Mouse (Mus musculus) left cerebral cortex, adult 18-20 months (tissue): ENCODE data around the gene Mapk14. TPM values are rescaled to one million over a fixed set of nuclear protein-coding genes. Genes with fewer than 3 reads are reported as not detected.
A peak's percentile ranks its signal among the peaks of the same experiment; 100 is the strongest.

Source experiments
- DNase-seq, 2 experiments: peaks; one replicate each; pipeline ENCODE4 v3.0.0; 2021 to 2022; ENCODE audit warnings: low spot score in 2 of 2, mixed read lengths in 1 of 2
- long read RNA-seq, 2 experiments: library from polyadenylated mRNA; stranded (forward); transcript quantifications; one replicate each; pipeline ENCODE4 v2.0.0; 2021
- total RNA-seq, 2 experiments: library from RNA; stranded (reverse); gene quantifications; 2 replicates each; pipeline ENCODE4 v1.2.3; 2021

The Mapk14 gene
- 10 to 100 TPM; 83.5 to 88.7 TPM for total RNA-seq
- long read RNA-seq, experiment 1, transcript Mapk14-201 (12 exons, 3,562 nt), result minor isoform, 38 of 111 reads
- long read RNA-seq, experiment 1, transcript Mapk14-202 (12 exons, 3,548 nt), result major isoform, 46 of 111 reads
- long read RNA-seq, experiment 1, partial matches to known transcripts, result 6 of 111 reads
- long read RNA-seq, experiment 1, other reads (novel, unspliced or antisense), result 20 of 111 reads
- long read RNA-seq, experiment 2, transcript Mapk14-202 (12 exons, 3,548 nt), result minor isoform, 27 of 63 reads
- long read RNA-seq, experiment 2, transcript Mapk14-201 (12 exons, 3,562 nt), result major isoform, 30 of 63 reads
- long read RNA-seq, experiment 2, partial matches to known transcripts, result 3 of 63 reads
- long read RNA-seq, experiment 2, other reads (novel, unspliced or antisense), result 3 of 63 reads

GRCm38 (mm10) chr17:28690776-28691686, at the start of gene Mapk14:
Gene Mapk14 (plus strand): TSS chr17:28691329.
- peak; percentile 99 to 100 for DNase-seq

- no peak for DNase-seq
Observed at GRCm38 (mm10) chr17:28643697-28644096, 47.4 kb upstream of the Mapk14 start.

GRCm38 (mm10) chr17:28644112-28644511, 47.0 kb upstream of the Mapk14 start:
- no peak for DNase-seq

- no peak for DNase-seq
Observed at GRCm38 (mm10) chr17:28646221-28646620, 44.9 kb upstream of the Mapk14 start.

- peak; percentile 71 to 76 for DNase-seq
Observed at GRCm38 (mm10) chr17:28648607-28649370, 42.3 kb upstream of the Mapk14 start.

- DNase-seq, result no peak
Observed at GRCm38 (mm10) chr17:28650268-28650667, 40.9 kb upstream of the Mapk14 start.

GRCm38 (mm10) chr17:28657936-28658335, 33.2 kb upstream of the Mapk14 start:
- DNase-seq, result no peak

GRCm38 (mm10) chr17:28659564-28659963, 31.6 kb upstream of the Mapk14 start:
- DNase-seq, result no peak

GRCm38 (mm10) chr17:28682311-28683084, 8.6 kb upstream of the Mapk14 start:
- DNase-seq, result no peak

GRCm38 (mm10) chr17:28683601-28684000, 7.5 kb upstream of the Mapk14 start:
- no peak for DNase-seq

GRCm38 (mm10) chr17:28684631-28685030, 6.5 kb upstream of the Mapk14 start:
- DNase-seq, result no peak

- no peak for DNase-seq
Observed at GRCm38 (mm10) chr17:28687354-28687753, 3.8 kb upstream of the Mapk14 start.

GRCm38 (mm10) chr17:28689586-28690283, 1.4 kb upstream of the Mapk14 start, which contains the start of gene Slc26a8:
Gene Slc26a8 (minus strand): TSS chr17:28690233.
- DNase-seq, result peak; percentile 48 to 65

- DNase-seq, result peak; percentile 24 to 31
Observed at GRCm38 (mm10) chr17:28691687-28692340, 685 bp downstream of the Mapk14 start.

GRCm38 (mm10) chr17:28692341-28692710, 1.2 kb downstream of the Mapk14 start:
- DNase-seq, result peak; percentile 59 to 65

- no peak for DNase-seq
Observed at GRCm38 (mm10) chr17:28693086-28693485, 2.0 kb downstream of the Mapk14 start.

- DNase-seq, result no peak
Observed at GRCm38 (mm10) chr17:28694078-28694477, 2.9 kb downstream of the Mapk14 start.

- no peak for DNase-seq
Observed at GRCm38 (mm10) chr17:28694832-28695231, 3.7 kb downstream of the Mapk14 start.

- DNase-seq, result no peak
Observed at GRCm38 (mm10) chr17:28696641-28697040, 5.5 kb downstream of the Mapk14 start.
